In the genomic region with DNA sequence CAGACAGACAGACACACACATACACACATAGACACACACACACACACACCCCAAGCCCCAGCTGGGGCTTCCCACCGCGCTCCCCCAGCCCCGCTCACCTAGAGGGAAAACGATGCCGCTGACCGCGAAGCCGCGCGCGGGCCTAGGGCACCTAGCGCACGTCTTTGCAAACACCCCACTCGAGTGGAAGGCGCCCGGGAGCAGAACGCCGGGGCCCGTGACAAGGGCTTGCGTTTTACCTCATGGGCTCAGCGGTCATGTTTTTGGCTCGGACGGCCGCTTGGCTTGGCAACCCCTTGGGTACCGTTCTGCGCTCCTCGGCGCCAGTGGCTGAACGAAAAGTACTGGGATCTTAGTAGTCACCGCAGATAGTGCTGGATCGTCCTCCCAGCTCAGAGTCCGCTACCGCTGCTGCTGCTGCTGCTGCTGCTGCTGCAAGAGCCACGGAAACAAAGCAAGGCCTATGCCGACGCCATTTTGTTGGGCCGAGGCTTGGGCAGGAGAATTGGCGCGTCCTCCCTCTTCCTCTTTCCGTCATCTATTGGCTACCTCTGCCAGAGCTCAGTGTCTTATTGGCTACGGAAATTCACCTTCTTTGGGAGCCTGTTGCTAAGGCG, we compare ENCODE assay signal across 1 mouse cellular context.
TF ChIP-seq lines count a peak whose summit lies in the region.

Gene Atrx, minus strand, starts transcription at position 543 of the 617 bp plus-strand sequence.

TF ChIP-seq in CH12.LX, 34 proteins besides CTCF, POLR2A, EP300 and RAD21 (continued from another document):
- no peak for TF ChIP-seq JUND (conservative IDR thresholded peaks at IDR 0.05; ENCODE audit: low read depth, low read length)
- no peak for TF ChIP-seq GABPA (IDR thresholded peaks at IDR 0.05; ENCODE audit: insufficient replicate concordance, low read depth, low read length)
- 0 out of 2 replicates have a peak, but pooled peaks have one; percentile 53 for TF ChIP-seq UBTF (IDR thresholded peaks at IDR 0.05; ENCODE audit: low read depth, low read length)
- TF ChIP-seq BHLHE40 (IDR thresholded peaks at IDR 0.05; ENCODE audit: low read depth, low read length), result no peak
- no peak for TF ChIP-seq RCOR1 (conservative IDR thresholded peaks at IDR 0.05; ENCODE audit: low read depth, low read length)
- TF ChIP-seq NELFE (IDR thresholded peaks at IDR 0.05; ENCODE audit: low read depth, low read length), result peak; percentile 71
- TF ChIP-seq CHD1 (IDR thresholded peaks at IDR 0.05; ENCODE audit: low read depth, low read length), result peak; percentile 41; the same call in 1 of the 2 replicates
- TF ChIP-seq POLR2AphosphoS2 (IDR thresholded peaks at IDR 0.05; ENCODE audit: low read depth, low read length), result 0 out of 2 replicates have a peak, but pooled peaks have one; percentile 60
- no peak for TF ChIP-seq IRF4 (IDR thresholded peaks at IDR 0.05; ENCODE audit: low read depth, low read length)
- TF ChIP-seq MAFK (IDR thresholded peaks at IDR 0.05; ENCODE audit: insufficient replicate concordance, low read length), result no peak
- TF ChIP-seq MEF2A (IDR thresholded peaks at IDR 0.05; ENCODE audit: borderline replicate concordance, low read depth, low read length), result no peak
- no peak for TF ChIP-seq ZC3H11A (IDR thresholded peaks at IDR 0.05; ENCODE audit: low read depth, low read length)
- TF ChIP-seq PAX5 (IDR thresholded peaks at IDR 0.05; ENCODE audit: low read length), result no peak
- peak; percentile 68; the same call in 1 of the 2 replicates for TF ChIP-seq ZMIZ1 (IDR thresholded peaks at IDR 0.05; ENCODE audit: low read depth, low read length)
- TF ChIP-seq MXI1 (IDR thresholded peaks at IDR 0.05; ENCODE audit: low read depth, low read length), result peak; percentile 51; the same call in 1 of the 2 replicates
- no peak for TF ChIP-seq ETS1 (conservative IDR thresholded peaks at IDR 0.05; ENCODE audit: low read depth, low read length)
- TF ChIP-seq MYC (IDR thresholded peaks at IDR 0.05; ENCODE audit: low read depth, low read length), result no peak
- TF ChIP-seq SMC3 (IDR thresholded peaks at IDR 0.05; ENCODE audit: low read depth, low read length), result no peak
- TF ChIP-seq ZNF384 (IDR thresholded peaks at IDR 0.05; ENCODE audit: low read depth, low read length), result no peak
- TF ChIP-seq JUN (IDR thresholded peaks at IDR 0.05; ENCODE audit: insufficient read depth, low read depth, low read length), result no peak
- peak; percentile 83 for TF ChIP-seq TBP (conservative IDR thresholded peaks at IDR 0.05; ENCODE audit: low read depth, low read length)
- no peak for TF ChIP-seq USF1 (IDR thresholded peaks at IDR 0.05; ENCODE audit: low read depth, low read length)
- no peak for TF ChIP-seq KAT2A (IDR thresholded peaks at IDR 0.05; ENCODE audit: insufficient replicate concordance, low read length)
- TF ChIP-seq HCFC1 (IDR thresholded peaks at IDR 0.05; ENCODE audit: low read depth, low read length), result no peak; the same call in 1 of the 2 replicates
- no peak for TF ChIP-seq NRF1 (IDR thresholded peaks at IDR 0.05; ENCODE audit: low read depth, low read length)
- no peak for TF ChIP-seq ZKSCAN1 (IDR thresholded peaks at IDR 0.05; ENCODE audit: borderline replicate concordance, low read depth, low read length)
- TF ChIP-seq USF2 (conservative IDR thresholded peaks at IDR 0.05; ENCODE audit: low read depth, low read length), result no peak
- TF ChIP-seq CHD2 (IDR thresholded peaks at IDR 0.05; ENCODE audit: low read length), result no peak; the same call in 1 of the 2 replicates
- TF ChIP-seq E2F4 (IDR thresholded peaks at IDR 0.05; ENCODE audit: insufficient replicate concordance, low read depth, low read length), result no peak
- TF ChIP-seq SIN3A (IDR thresholded peaks at IDR 0.05; ENCODE audit: low read length), result peak; percentile 59; the same call in 1 of the 2 replicates
- no peak for TF ChIP-seq ELF1 (IDR thresholded peaks at IDR 0.05; ENCODE audit: low read depth, low read length)
